Mouse (Mus musculus) intestine, postnatal 0 days (tissue): ENCODE measurements at regions not wholly inside any gene's neighbourhood (a gene's known extent, or its start where the extent isn't known, plus 50 kb on each side); places are given as distances from the start of the nearest gene placed in this dataset.

Experiments
- ATAC-seq: fragments of 200-750 bp; cut with Nextera tagmentation; 2 replicates; pipeline ENCODE4 v1.8.0; 2017; ENCODE audit warnings: mild to moderate bottlenecking, moderate TSS enrichment, moderate library complexity
- H3K27ac ChIP-seq: fragments of 300-500 bp; sonication (generic); 2 replicates; pipeline ENCODE4 v1.5.1; 2014; ENCODE audit warnings: mild to moderate bottlenecking, low read depth, low read length, moderate library complexity
- H3K27me3 ChIP-seq: fragments of 300-500 bp; sonication (generic); replicated peaks from 2 replicates; pipeline ENCODE4 v1.6.1; 2014; ENCODE audit warnings: low read length, mixed read lengths; ENCODE audit not compliant: control insufficient read depth, insufficient read depth
- H3K36me3 ChIP-seq: fragments of 300-500 bp; sonication (generic); 2 replicates; pipeline ENCODE4 v1.6.1; 2014; ENCODE audit warnings: mild to moderate bottlenecking, moderate library complexity; ENCODE audit not compliant: control insufficient read depth, insufficient read depth
- H3K4me1 ChIP-seq: fragments of 300-500 bp; sonication (generic); replicated peaks from 2 replicates; pipeline ENCODE4 v1.6.1; 2014; ENCODE audit warnings: antibody characterized with exemption, low read length, mixed read lengths; ENCODE audit not compliant: control insufficient read depth, insufficient read depth
- H3K4me2 ChIP-seq: fragments of 300-500 bp; sonication (generic); replicated peaks from 2 replicates; pipeline ENCODE4 v1.6.1; 2014; ENCODE audit warnings: low read depth, mild to moderate bottlenecking, moderate library complexity
- H3K4me3 ChIP-seq: fragments of 300-500 bp; sonication (generic); 2 replicates; pipeline ENCODE4 v1.5.1; 2014; ENCODE audit warnings: low read depth, low read length
- H3K9ac ChIP-seq: fragments of 300-500 bp; sonication (generic); 2 replicates; pipeline ENCODE4 v1.6.1; 2014; ENCODE audit warnings: mild to moderate bottlenecking, low read depth, low read length
- H3K9me3 ChIP-seq: fragments of 300-500 bp; sonication (generic); 2 replicates; pipeline ENCODE4 v1.6.1; 2016; ENCODE audit warnings: mixed run types; ENCODE audit not compliant: control insufficient read depth
- CTCF ChIP-seq: sonication (generic); IDR thresholded peaks from 2 replicates; pipeline ENCODE4 v1.5.1; 2016; ENCODE audit warnings: low read depth, mild to moderate bottlenecking, control low read depth, antibody characterized with exemption, moderate library complexity
- WGBS: fragments of 180-500 bp; shearing (Covaris S2); extraction: QIAGEN DNeasy Blood & Tissue Kit; methylation state at CpG from one replicate; pipeline ENCODE4 v1.1.7; 2014; 5-methylcytosine and 5-hydroxymethylcytosine counted together

- 76% methylated on average over 3 of the region's 3 CpGs for WGBS
- no peaks in the 10 kb centered on the region for H3K27me3 ChIP-seq
- no peaks in the 10 kb centered on the region for H3K36me3 ChIP-seq
- H3K4me1 ChIP-seq = no peaks in the 10 kb centered on the region
- no peak overlapping the region for H3K27ac ChIP-seq
- H3K9ac ChIP-seq = no peak overlapping the region
- H3K4me2 ChIP-seq = no peak overlapping the region
- H3K4me3 ChIP-seq = no peak overlapping the region
- no peak for TF ChIP-seq CTCF
- H3K9me3 ChIP-seq = no peaks in the 10 kb centered on the region
- ATAC-seq = no peak
Observed at GRCm38 (mm10) chr17:3962176-3962575, 266.1 kb upstream of the Nox3 start.

- H3K4me2 ChIP-seq = no peak overlapping the region
- 91% methylated on average over 3 of the region's 3 CpGs for WGBS
- no peaks in the 10 kb centered on the region for H3K9me3 ChIP-seq
- H3K9ac ChIP-seq = no peak overlapping the region
- H3K36me3 ChIP-seq = no peaks in the 10 kb centered on the region
- ATAC-seq = no peak
- no peak overlapping the region for H3K27ac ChIP-seq
- no peak overlapping the region for H3K4me3 ChIP-seq
- no peak for TF ChIP-seq CTCF
- no peaks in the 10 kb centered on the region for H3K4me1 ChIP-seq
- no peaks in the 10 kb centered on the region for H3K27me3 ChIP-seq
Observed at GRCm38 (mm10) chr17:3946540-3946939, 250.5 kb upstream of the Nox3 start.

DNA sequence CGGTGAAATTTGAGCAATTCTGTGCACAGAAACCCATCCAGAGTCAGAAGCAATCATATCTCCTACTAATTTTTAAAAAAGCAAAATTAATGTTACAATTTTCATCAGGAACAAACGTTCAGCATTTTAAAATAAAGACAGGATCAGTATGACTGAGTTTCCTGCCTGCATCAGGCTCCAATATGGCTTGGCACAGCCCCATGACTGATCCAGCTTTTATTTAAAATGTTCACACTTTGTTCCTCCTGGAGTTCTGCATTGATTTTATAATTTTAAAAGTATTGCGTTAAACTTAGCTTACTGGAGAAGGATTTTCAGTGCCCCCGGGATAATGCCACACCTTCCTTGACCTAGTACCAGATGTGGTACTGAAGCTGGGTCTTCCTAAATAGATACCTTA is 240.3 kb upstream of the Nox3 start:
- H3K36me3 ChIP-seq = no peaks in the 10 kb centered on the region
- no peaks in the 10 kb centered on the region for H3K4me1 ChIP-seq
- H3K27ac ChIP-seq = no peak overlapping the region
- H3K27me3 ChIP-seq = no peaks in the 10 kb centered on the region
- ATAC-seq = no peak
- WGBS = 84% methylated on average over 4 of the region's 4 CpGs
- no peak overlapping the region for H3K4me3 ChIP-seq
- TF ChIP-seq CTCF = no peak
- no peak overlapping the region for H3K4me2 ChIP-seq
- H3K9me3 ChIP-seq = no peaks in the 10 kb centered on the region
- H3K9ac ChIP-seq = no peak overlapping the region

DNA sequence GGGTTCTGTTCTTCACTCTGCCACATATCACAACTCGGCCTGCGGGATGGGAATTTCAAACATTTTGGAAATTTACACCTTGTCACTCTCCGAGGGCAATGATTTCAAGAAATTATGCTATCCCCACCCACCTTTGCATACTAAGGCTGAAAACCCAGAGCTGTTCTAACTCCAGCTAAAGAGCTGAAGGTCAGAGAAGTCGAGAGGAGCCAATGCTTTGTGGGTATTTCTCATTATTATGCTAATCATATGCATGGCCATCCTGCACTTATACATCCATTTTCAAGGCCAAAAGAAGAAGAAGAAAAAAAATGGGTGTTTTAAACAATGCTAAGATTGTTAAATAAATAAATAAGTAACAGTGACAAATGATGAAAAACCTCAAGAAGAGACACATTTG is 237.1 kb upstream of the Nox3 start:
- no peak overlapping the region for H3K27ac ChIP-seq
- no peaks in the 10 kb centered on the region for H3K27me3 ChIP-seq

DNA sequence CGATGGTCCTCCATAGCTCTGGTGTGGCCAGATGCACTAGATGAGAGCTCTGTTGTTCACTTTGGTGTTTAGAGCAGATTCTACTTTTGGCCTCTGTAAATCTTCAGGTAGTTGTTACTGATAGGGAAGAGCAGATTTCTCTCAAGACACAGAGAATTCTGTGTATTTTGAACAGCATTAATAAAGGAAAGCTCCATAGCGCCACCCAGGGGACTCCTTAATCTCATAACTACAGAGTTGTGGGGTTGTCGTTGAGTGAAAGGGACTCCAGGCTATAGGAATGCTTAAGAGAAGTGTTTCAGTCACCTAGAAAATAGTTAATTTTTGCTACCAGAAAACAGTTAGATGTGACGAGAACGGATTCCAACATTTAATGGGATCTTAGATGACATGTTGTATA is 236.0 kb upstream of the Nox3 start:
- H3K9ac ChIP-seq = no peak overlapping the region
- no peak overlapping the region for H3K27ac ChIP-seq
- no peaks in the 10 kb centered on the region for H3K4me1 ChIP-seq
- 80% methylated on average over 5 of the region's 5 CpGs for WGBS
- H3K27me3 ChIP-seq = no peaks in the 10 kb centered on the region
- no peak overlapping the region for H3K4me2 ChIP-seq
- H3K4me3 ChIP-seq = no peak overlapping the region
- TF ChIP-seq CTCF = 0 out of 2 replicates have a peak, but pooled peaks have one; percentile 6
- H3K36me3 ChIP-seq = no peaks in the 10 kb centered on the region
- H3K9me3 ChIP-seq = no peaks in the 10 kb centered on the region
- ATAC-seq = no peak

More for the DNA sequence above, 237.1 kb upstream of the Nox3 start:
- TF ChIP-seq CTCF = no peak
- 66% methylated on average over 4 of the region's 4 CpGs for WGBS
- no peaks in the 10 kb centered on the region for H3K9me3 ChIP-seq
- H3K4me1 ChIP-seq = no peaks in the 10 kb centered on the region
- ATAC-seq = no peak
- no peak overlapping the region for H3K4me2 ChIP-seq
- H3K9ac ChIP-seq = no peak overlapping the region
- H3K4me3 ChIP-seq = no peak overlapping the region
- H3K36me3 ChIP-seq = no peaks in the 10 kb centered on the region

- ATAC-seq = no peak
Observed at GRCm38 (mm10) chr17:3927106-3927505, 231.0 kb upstream of the Nox3 start.

GRCm38 (mm10) chr17:3920282-3920681 is 224.2 kb upstream of the Nox3 start:
- no peak overlapping the region for H3K9ac ChIP-seq
- ATAC-seq = no peak
- H3K36me3 ChIP-seq = no peaks in the 10 kb centered on the region
- H3K27ac ChIP-seq = no peak overlapping the region
- H3K4me1 ChIP-seq = no peaks in the 10 kb centered on the region
- no peak for TF ChIP-seq CTCF
- H3K9me3 ChIP-seq = no peaks in the 10 kb centered on the region
- H3K4me3 ChIP-seq = no peak overlapping the region
- H3K4me2 ChIP-seq = no peak overlapping the region
- no peaks in the 10 kb centered on the region for H3K27me3 ChIP-seq

More at GRCm38 (mm10) chr17:3927106-3927505, 231.0 kb upstream of the Nox3 start:
- Histone ChIP-seq H3K27me3 (no peaks in the 10 kb centered on the region), H3K9me3 (no peaks in the 10 kb centered on the region), H3K4me1 (no peaks in the 10 kb centered on the region), H3K4me2 (no peak overlapping the region), H3K36me3 (no peaks in the 10 kb centered on the region), H3K4me3 (no peak overlapping the region), H3K27ac (no peak overlapping the region), H3K9ac (no peak overlapping the region)
- WGBS = 82% methylated on average over 4 of the region's 4 CpGs
- no peak for TF ChIP-seq CTCF
